Mouse (Mus musculus): ENCODE data around the gene Nudt22.

Nudt22 gene

GRCm38 (mm10) chr19:6949951-6950350 lies 46.0 kb downstream of the Nudt22 start:
- no peak for DNase-seq (ENCODE audit: low read depth, low spot score)

DNA sequence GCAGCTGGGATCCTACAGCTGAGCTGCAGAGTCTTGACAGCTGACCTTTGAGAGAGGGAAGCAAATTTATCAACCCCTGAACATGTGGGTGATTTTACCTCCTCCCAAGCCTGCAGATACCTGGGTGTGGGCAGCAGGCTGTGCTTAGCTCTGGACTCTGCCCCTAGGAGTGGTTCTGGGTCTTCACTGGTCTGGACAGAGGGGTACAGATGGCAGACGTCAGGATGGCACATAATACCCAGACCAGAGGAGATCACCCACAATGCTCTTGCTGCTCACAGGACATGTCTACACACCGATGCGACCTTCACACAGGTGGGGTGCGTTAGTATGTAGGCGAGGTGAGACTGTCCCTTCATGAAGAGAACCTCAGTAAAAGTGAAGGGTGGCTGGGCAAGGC lies 46.4 kb downstream of the Nudt22 start:
- no peak for DNase-seq (ENCODE audit: low read depth, low spot score)

- no peak for DNase-seq (ENCODE audit: low read depth, low spot score)
Measured at GRCm38 (mm10) chr19:6948186-6948585, 47.7 kb downstream of the Nudt22 start.

DNA sequence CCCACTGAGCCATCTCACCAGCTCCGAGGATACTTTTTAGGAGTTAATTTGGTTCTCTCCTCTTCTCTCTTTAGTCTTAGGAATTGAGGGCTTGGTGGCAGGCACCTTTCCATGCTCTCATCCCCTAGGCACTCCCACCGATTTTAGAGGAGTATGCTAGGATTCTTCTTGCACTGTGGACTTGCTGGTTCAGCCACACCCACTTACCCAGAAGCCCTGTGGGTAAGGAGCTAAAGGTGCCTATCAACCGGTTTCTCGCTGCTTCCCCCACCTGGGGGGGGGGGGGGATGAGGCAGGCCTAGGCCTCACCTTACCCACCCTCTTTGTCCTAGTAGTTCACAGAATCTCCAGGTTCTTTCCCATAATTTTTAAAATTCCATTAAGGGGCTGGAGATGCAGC lies 48.2 kb downstream of the Nudt22 start:
- peak; percentile 62 for DNase-seq (ENCODE audit: low read depth, low spot score)

GRCm38 (mm10) chr19:6943709-6944108 lies 52.2 kb downstream of the Nudt22 start:
- DNase-seq (ENCODE audit: low read depth, low spot score) = no peak
